Mouse (Mus musculus) heart, embryonic 12.5 days (tissue): ENCODE data around the gene Metrnl. TPM values are rescaled to one million over a fixed set of nuclear protein-coding genes. Genes with fewer than 3 reads are reported as not detected.

Source experiments
- ATAC-seq: fragments of 200-750 bp; cut with Nextera tagmentation; 2 replicates; pipeline ENCODE4 v1.8.0; 2017; ENCODE audit warnings: moderate TSS enrichment, moderate library complexity; ENCODE audit not compliant: insufficient number of reproducible peaks, low FRiP score
- H3K27ac ChIP-seq: fragments of 300-500 bp; sonication (generic); 2 replicates; pipeline ENCODE4 v1.5.1; 2016; ENCODE audit warnings: mild to moderate bottlenecking, moderate library complexity; ENCODE audit not compliant: poor library complexity, severe bottlenecking
- H3K27me3 ChIP-seq: fragments of 300-500 bp; sonication (generic); replicated peaks from 2 replicates; pipeline ENCODE4 v1.6.1; 2016; ENCODE audit warnings: mild to moderate bottlenecking, moderate library complexity
- H3K36me3 ChIP-seq: fragments of 300-500 bp; sonication (generic); 2 replicates; pipeline ENCODE4 v1.6.1; 2016; ENCODE audit warnings: mild to moderate bottlenecking, moderate library complexity
- H3K4me1 ChIP-seq: fragments of 300-500 bp; sonication (generic); replicated peaks from 2 replicates; pipeline ENCODE4 v1.6.1; 2016; ENCODE audit warnings: mild to moderate bottlenecking
- H3K4me2 ChIP-seq: fragments of 300-500 bp; sonication (generic); 2 replicates; pipeline ENCODE4 v1.6.1; 2016; ENCODE audit warnings: mild to moderate bottlenecking, moderate library complexity
- H3K4me3 ChIP-seq: fragments of 300-500 bp; sonication (generic); 2 replicates; pipeline ENCODE4 v1.5.1; 2016; ENCODE audit warnings: mild to moderate bottlenecking
- H3K9ac ChIP-seq: fragments of 300-500 bp; sonication (generic); 2 replicates; pipeline ENCODE4 v1.6.1; 2016; ENCODE audit warnings: mild to moderate bottlenecking, moderate library complexity
- H3K9me3 ChIP-seq: fragments of 300-500 bp; sonication (generic); replicated peaks from 2 replicates; pipeline ENCODE4 v1.6.1; 2016; ENCODE audit warnings: mild to moderate bottlenecking, moderate library complexity
- WGBS: fragments of 180-500 bp; shearing (Covaris S2); methylation state at CpG from one replicate; pipeline ENCODE4 v1.1.7; 2016; 5-methylcytosine and 5-hydroxymethylcytosine counted together
- polyA plus RNA-seq: library from polyadenylated mRNA; unstranded; fragments of >200 nt; fragmentation: Nextera tagmentation; extraction: Ambion mirVana; gene quantifications from 2 replicates; pipeline ENCODE4 v1.2.1, GENCODE M21; 2016

Metrnl gene
- polyA plus RNA-seq, 1 experiment from 2014 or later = 8.9 TPM

GRCm38 (mm10) chr11:121709278-121709677, 7.9 kb downstream of the Metrnl start:
- WGBS = 53% methylated on average over 4 of the region's 4 CpGs
- H3K9me3 ChIP-seq = no peaks in the 10 kb centered on the region
- H3K4me3 ChIP-seq = no peak overlapping the region
- no peaks in the 10 kb centered on the region for H3K4me1 ChIP-seq
- peaks cover 35% of the 10 kb centered on the region for H3K27me3 ChIP-seq
- no peaks in the 10 kb centered on the region for H3K36me3 ChIP-seq
- ATAC-seq = no peak
- H3K27ac ChIP-seq = no peak overlapping the region
- H3K4me2 ChIP-seq = no peak overlapping the region
- no peak overlapping the region for H3K9ac ChIP-seq

DNA sequence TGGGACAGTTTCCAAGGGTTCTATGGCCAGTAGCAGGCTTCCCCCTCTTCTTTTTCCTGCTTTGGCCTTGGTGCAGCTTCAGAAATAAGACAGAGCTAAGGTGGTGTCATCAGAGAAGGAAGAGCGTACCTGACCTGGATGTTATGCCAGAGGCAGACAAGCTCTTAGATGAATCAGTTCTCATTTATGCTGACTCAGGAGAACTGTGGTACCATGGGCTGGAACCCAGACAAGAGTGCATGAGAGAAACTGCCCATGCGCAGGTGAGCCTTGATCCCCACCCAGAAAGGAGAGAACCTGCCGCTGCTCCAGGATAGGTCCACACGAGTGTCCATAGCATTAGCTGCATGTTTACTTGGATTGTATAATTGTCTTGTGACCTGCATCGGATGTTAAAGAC, 8.9 kb downstream of the Metrnl start:
- Histone ChIP-seq H3K4me1 (no peaks in the 10 kb centered on the region), H3K9ac (no peak overlapping the region), H3K27ac (no peak overlapping the region), H3K9me3 (no peaks in the 10 kb centered on the region), H3K4me3 (no peak overlapping the region), H3K27me3 (peaks cover 27% of the 10 kb centered on the region), H3K4me2 (no peak overlapping the region), H3K36me3 (no peaks in the 10 kb centered on the region)
- ATAC-seq = no peak
- 87% methylated on average over 5 of the region's 5 CpGs for WGBS

DNA sequence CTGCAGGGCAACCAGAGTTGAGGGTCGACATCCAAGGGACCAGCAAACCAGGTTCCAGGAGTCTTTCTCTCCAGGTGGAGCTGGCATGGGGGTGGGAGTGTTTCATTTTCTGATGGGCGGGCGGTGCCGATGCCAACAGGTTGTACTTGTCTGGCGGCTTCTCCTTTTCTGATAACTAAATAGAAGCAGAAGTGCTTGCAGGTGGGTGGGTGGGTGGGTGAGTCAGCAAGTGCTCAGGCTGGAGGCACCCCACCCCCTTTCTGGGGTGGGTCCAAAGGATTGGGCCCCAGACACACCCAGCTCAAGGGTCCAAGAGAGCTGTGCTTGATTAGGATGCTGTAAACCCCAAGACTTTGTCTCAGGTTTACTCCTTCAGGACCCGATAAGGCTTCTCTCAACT, 11.6 kb downstream of the Metrnl start:
- no peaks in the 10 kb centered on the region for H3K4me1 ChIP-seq
- no peak overlapping the region for H3K27ac ChIP-seq
- no peaks in the 10 kb centered on the region for H3K9me3 ChIP-seq
- WGBS = 80% methylated on average over 6 of the region's 6 CpGs
- peaks cover 12% of the 10 kb centered on the region for H3K36me3 ChIP-seq
- no peak overlapping the region for H3K9ac ChIP-seq
- no peak overlapping the region for H3K4me3 ChIP-seq
- ATAC-seq = no peak
- H3K4me2 ChIP-seq = no peak overlapping the region
- H3K27me3 ChIP-seq = peaks cover 11% of the 10 kb centered on the region; the same call in 1 of the 2 replicates

DNA sequence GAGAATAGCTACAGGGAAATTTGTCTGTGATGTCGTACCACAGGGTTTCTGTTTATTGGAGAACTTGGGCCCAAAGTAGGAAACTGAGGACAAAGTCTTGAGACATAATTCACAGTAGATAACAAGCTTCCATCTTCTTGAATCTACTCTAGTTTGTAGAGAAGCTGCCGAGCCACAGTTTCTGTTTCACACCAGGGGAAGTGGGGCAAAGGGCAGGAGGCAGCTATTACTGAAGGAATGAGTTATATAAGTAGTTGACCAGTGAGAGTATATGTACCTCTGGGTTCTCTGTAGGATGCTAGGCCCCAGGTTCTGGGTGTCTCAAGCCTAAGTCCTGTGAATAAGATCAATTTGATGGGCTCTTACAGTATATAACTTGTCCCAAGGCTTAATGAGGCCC, 12.2 kb downstream of the Metrnl start:
- Histone ChIP-seq H3K36me3 (peaks cover 12% of the 10 kb centered on the region), H3K27me3 (0 out of 2 replicates have a peak, but pooled peaks cover 10% of the 10 kb centered on the region), H3K9me3 (no peaks in the 10 kb centered on the region), H3K27ac (no peak overlapping the region), H3K4me3 (no peak overlapping the region), H3K9ac (no peak overlapping the region), H3K4me1 (no peaks in the 10 kb centered on the region), H3K4me2 (no peak overlapping the region)
- WGBS = 85% methylated on average over 2 of the region's 2 CpGs
- ATAC-seq = no peak

- no peak overlapping the region for H3K4me3 ChIP-seq
- no peak for ATAC-seq
- 70% methylated on average over 2 of the region's 2 CpGs for WGBS
Observed at GRCm38 (mm10) chr11:121714745-121715485, 13.6 kb downstream of the Metrnl start.

DNA sequence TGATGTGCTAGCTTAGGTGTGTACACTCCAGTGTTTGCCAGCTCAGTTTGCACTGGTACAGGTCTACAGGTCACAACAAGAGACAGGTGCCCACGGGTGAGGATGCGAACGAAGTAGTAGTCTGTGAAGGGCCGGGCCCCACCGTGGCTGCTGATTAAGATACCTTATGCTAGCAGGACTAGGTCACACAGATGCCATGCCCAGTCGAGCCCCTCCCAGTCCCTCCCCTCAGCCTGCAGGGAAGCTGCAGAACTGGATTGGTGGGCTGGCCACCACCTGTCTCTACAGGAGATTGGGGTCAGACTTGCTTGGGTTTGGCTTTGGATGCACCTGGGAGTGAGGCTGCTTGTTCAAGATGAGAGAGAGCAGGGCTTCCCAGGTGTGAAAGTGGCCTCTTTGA, 16.4 kb downstream of the Metrnl start:
- Histone ChIP-seq H3K4me3 (no peak overlapping the region), H3K4me1 (no peaks in the 10 kb centered on the region), H3K36me3 (peaks cover 12% of the 10 kb centered on the region), H3K4me2 (no peak overlapping the region), H3K9me3 (no peaks in the 10 kb centered on the region), H3K27me3 (no peaks in the 10 kb centered on the region), H3K27ac (no peak overlapping the region), H3K9ac (no peak overlapping the region)
- 55% methylated on average over 6 of the region's 6 CpGs for WGBS
- ATAC-seq = no peak

More at GRCm38 (mm10) chr11:121714745-121715485, 13.6 kb downstream of the Metrnl start:
- Histone ChIP-seq H3K9me3 (no peaks in the 10 kb centered on the region), H3K27me3 (no peaks in the 10 kb centered on the region), H3K9ac (no peak overlapping the region), H3K4me2 (no peak overlapping the region), H3K36me3 (peaks cover 12% of the 10 kb centered on the region), H3K27ac (no peak overlapping the region), H3K4me1 (no peaks in the 10 kb centered on the region)

GRCm38 (mm10) chr11:121720752-121721151, 19.4 kb downstream of the Metrnl start:
- Histone ChIP-seq H3K4me1 (no peaks in the 10 kb centered on the region), H3K4me3 (no peak overlapping the region), H3K4me2 (no peak overlapping the region), H3K27ac (no peak overlapping the region), H3K27me3 (no peaks in the 10 kb centered on the region), H3K9me3 (no peaks in the 10 kb centered on the region), H3K9ac (no peak overlapping the region), H3K36me3 (peaks cover 9% of the 10 kb centered on the region)
- 81% methylated on average over 3 of the region's 3 CpGs for WGBS
- no peak for ATAC-seq

DNA sequence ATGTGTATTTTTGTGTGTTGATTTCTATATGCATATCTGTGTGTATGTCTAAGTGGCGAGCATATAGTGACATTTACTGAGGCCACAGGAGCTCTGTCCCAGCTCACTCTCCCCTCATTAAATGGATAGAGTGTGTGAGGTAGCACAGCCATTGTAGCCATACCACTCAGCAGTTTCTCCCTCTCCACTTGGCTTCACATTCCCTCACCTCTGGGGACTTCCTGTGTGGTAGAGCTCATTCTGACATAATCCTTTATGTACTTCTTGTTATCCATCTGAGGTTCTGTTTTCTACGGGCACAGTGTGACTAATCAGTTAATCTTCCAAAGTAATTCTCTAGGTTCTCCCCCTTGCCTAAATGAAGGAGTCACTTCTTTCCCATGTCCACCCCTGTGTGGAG, 21.1 kb downstream of the Metrnl start:
- WGBS = 54% methylated on average over 2 of the region's 2 CpGs
- no peak overlapping the region for H3K9ac ChIP-seq
- no peak for ATAC-seq
- H3K27ac ChIP-seq = no peak overlapping the region
- H3K27me3 ChIP-seq = no peaks in the 10 kb centered on the region
- H3K4me2 ChIP-seq = no peak overlapping the region
- no peaks in the 10 kb centered on the region for H3K4me1 ChIP-seq
- H3K4me3 ChIP-seq = no peak overlapping the region
- H3K9me3 ChIP-seq = 0 out of 2 replicates have a peak, but pooled peaks cover under 1% of the 10 kb centered on the region
- no peaks in the 10 kb centered on the region for H3K36me3 ChIP-seq

- Histone ChIP-seq H3K27ac (no peak overlapping the region), H3K27me3 (no peaks in the 10 kb centered on the region), H3K4me1 (no peaks in the 10 kb centered on the region), H3K4me2 (no peak overlapping the region), H3K36me3 (no peaks in the 10 kb centered on the region), H3K4me3 (no peak overlapping the region), H3K9me3 (peaks cover 3% of the 10 kb centered on the region; the same call in 1 of the 2 replicates), H3K9ac (no peak overlapping the region)
- 72% methylated on average over 2 of the region's 2 CpGs for WGBS
- ATAC-seq = no peak
Observed at GRCm38 (mm10) chr11:121726625-121727024, 25.3 kb downstream of the Metrnl start.

- 57% methylated on average over 1 of the region's 1 CpGs for WGBS
- no peak overlapping the region for H3K9ac ChIP-seq
- H3K4me3 ChIP-seq = no peak overlapping the region
- H3K4me1 ChIP-seq = no peaks in the 10 kb centered on the region
- H3K4me2 ChIP-seq = no peak overlapping the region
- no peaks in the 10 kb centered on the region; the same call in 1 of the 2 replicates for H3K27me3 ChIP-seq
- H3K36me3 ChIP-seq = no peaks in the 10 kb centered on the region
- H3K27ac ChIP-seq = no peak overlapping the region
- H3K9me3 ChIP-seq = no peaks in the 10 kb centered on the region
- no peak for ATAC-seq
Observed at GRCm38 (mm10) chr11:121734184-121734583, 32.8 kb downstream of the Metrnl start.

GRCm38 (mm10) chr11:121734892-121735291, 33.5 kb downstream of the Metrnl start:
- Histone ChIP-seq H3K4me1 (no peaks in the 10 kb centered on the region), H3K9me3 (no peaks in the 10 kb centered on the region), H3K27ac (no peak overlapping the region), H3K9ac (no peak overlapping the region), H3K27me3 (no peaks in the 10 kb centered on the region; the same call in 1 of the 2 replicates), H3K4me2 (no peak overlapping the region), H3K4me3 (no peak overlapping the region), H3K36me3 (no peaks in the 10 kb centered on the region)
- 29% methylated on average over 1 of the region's 1 CpGs for WGBS
- no peak for ATAC-seq

- Histone ChIP-seq H3K27ac (no peak overlapping the region), H3K4me2 (no peak overlapping the region), H3K4me3 (no peak overlapping the region), H3K27me3 (no peaks in the 10 kb centered on the region; the same call in 1 of the 2 replicates), H3K4me1 (no peaks in the 10 kb centered on the region), H3K36me3 (no peaks in the 10 kb centered on the region), H3K9ac (no peak overlapping the region), H3K9me3 (no peaks in the 10 kb centered on the region)
- 74% methylated on average over 3 of the region's 3 CpGs for WGBS
- no peak for ATAC-seq
Observed at GRCm38 (mm10) chr11:121738616-121739015, 37.3 kb downstream of the Metrnl start.
